Mouse (Mus musculus) myocyte (in vitro differentiated cells): ENCODE measurements around the gene Mansc1.

ENCODE experiments used
- CEBPB ChIP-seq: IDR thresholded peaks from 2 replicates; pipeline ENCODE4 v1.6.1; 2011; ENCODE audit warnings: mild to moderate bottlenecking, moderate library complexity; ENCODE audit not compliant: poor library complexity, insufficient read depth, severe bottlenecking
- E2F4 ChIP-seq: IDR thresholded peaks from one replicate; pipeline ENCODE4 v1.6.1; 2011; ENCODE audit warnings: mild to moderate bottlenecking, control low read depth, moderate library complexity; ENCODE audit not compliant: insufficient read depth
- MAX ChIP-seq: IDR thresholded peaks from one replicate; pipeline ENCODE4 v1.6.1; 2011; ENCODE audit warnings: low read depth, mild to moderate bottlenecking, control low read depth
- MYOD1 ChIP-seq, 3 experiments: IDR thresholded peaks; one replicate each; pipeline ENCODE4 v1.6.1; 2011; ENCODE audit warnings: control low read depth in 2 of 3, low read depth in 2 of 3, mild to moderate bottlenecking in 2 of 3, moderate library complexity in 1 of 3; ENCODE audit not compliant: insufficient read length in 2 of 3, control insufficient read depth in 1 of 3
- POLR2A ChIP-seq: IDR thresholded peaks from one replicate; pipeline ENCODE4 v1.6.1; 2011; ENCODE audit warnings: low read depth, mild to moderate bottlenecking, control low read depth, moderate library complexity; ENCODE audit not compliant: insufficient read length
- POLR2AphosphoS2 ChIP-seq: IDR thresholded peaks from one replicate; pipeline ENCODE4 v1.6.1; 2011; ENCODE audit warnings: low read depth, control low read depth; ENCODE audit not compliant: insufficient read length
- REST ChIP-seq: IDR thresholded peaks from one replicate; pipeline ENCODE4 v1.6.1; 2011; ENCODE audit warnings: mild to moderate bottlenecking, control low read depth, moderate library complexity; ENCODE audit not compliant: insufficient read depth, insufficient read length
- TCF12 ChIP-seq: IDR thresholded peaks from one replicate; pipeline ENCODE4 v1.6.1; 2011; ENCODE audit warnings: mild to moderate bottlenecking, control low read depth; ENCODE audit not compliant: poor library complexity, insufficient read depth, severe bottlenecking
- TCF3 ChIP-seq: IDR thresholded peaks from one replicate; pipeline ENCODE4 v1.6.1; 2011; ENCODE audit warnings: low read depth, control low read depth; ENCODE audit not compliant: insufficient read length
- USF1 ChIP-seq: IDR thresholded peaks from one replicate; pipeline ENCODE4 v1.6.1; 2011; ENCODE audit warnings: low read depth, mild to moderate bottlenecking, control low read depth, moderate library complexity

GRCm38 (mm10) chr6:134599239-134599638, 33.0 kb downstream of the Mansc1 start:
- TF ChIP-seq POLR2A = no peak
- no peak for TF ChIP-seq CEBPB
- no peak for TF ChIP-seq MAX
- TF ChIP-seq USF1 = no peak
- no peak for TF ChIP-seq MYOD1 (IDR thresholded peaks at IDR 0.05; ENCODE audit: control insufficient read depth in 1 of 3, insufficient read length in 2 of 3, low read depth in 2 of 3)
- TF ChIP-seq REST = no peak
- no peak for TF ChIP-seq TCF12
- no peak for TF ChIP-seq TCF3
- no peak for TF ChIP-seq POLR2AphosphoS2
- TF ChIP-seq E2F4 = no peak
